In genomic region chr3:109654386-109654785, GRCm38 (mm10) we compare ENCODE assay signal across 26 mouse cellular contexts.
DNase-seq lines count a peak whose midpoint lies in the region; ATAC-seq lines count a peak whose summit lies in the region.
"Had no signal": no experiment of that assay in that cellular context is flagged by ENCODE, and none has a peak within 500 bp of the region (broad histone marks: within the 10 kb centered on the region; RNA-seq: fewer than 3 reads in every experiment).

No protein-coding gene starts in this region.

- H3K27me3 ChIP-seq in forebrain, embryonic 14.5 days (replicated peaks; ENCODE audit: control insufficient read depth, insufficient read depth, low read length) = no peaks in the 10 kb centered on the region
- no peaks in the 10 kb centered on the region for H3K27me3 ChIP-seq in forebrain, embryonic 13.5 days
- H3K27me3 ChIP-seq: CH12.LX; embryonic facial prominence, embryonic 13.5 days; embryonic facial prominence, embryonic 15.5 days; forebrain, embryonic 12.5 days; Patski had no signal

- H3K4me1 ChIP-seq in forebrain, embryonic 14.5 days (ENCODE audit: control insufficient read depth, insufficient read depth, low read length) = no peaks in the 10 kb centered on the region
- H3K4me1 ChIP-seq in forebrain, embryonic 13.5 days = no peaks in the 10 kb centered on the region
- H3K4me1 ChIP-seq: embryonic facial prominence, embryonic 13.5 days; embryonic facial prominence, embryonic 15.5 days; forebrain, embryonic 10.5 days; forebrain, embryonic 12.5 days had no signal

- H3K9me3 ChIP-seq in forebrain, embryonic 14.5 days (replicated peaks; ENCODE audit: control insufficient read depth, low read length) = no peaks in the 10 kb centered on the region
- no peaks in the 10 kb centered on the region for H3K9me3 ChIP-seq in forebrain, embryonic 13.5 days (replicated peaks)
- H3K9me3 ChIP-seq: embryonic facial prominence, embryonic 13.5 days; embryonic facial prominence, embryonic 15.5 days; forebrain, embryonic 10.5 days; forebrain, embryonic 12.5 days had no signal

- DNase-seq in cerebellum, postnatal 10 days = peak; percentile 61 to 79
- no peak for DNase-seq in cerebellum, adult 11-12 months
- DNase-seq in forebrain, embryonic 14.5 days (ENCODE audit: low spot score) = peak; percentile 16
- DNase-seq in left cerebral cortex, postnatal 4 days = peak; percentile 36
- no peak for DNase-seq in left cerebral cortex, postnatal 14 days (ENCODE audit: low spot score in 2 of 2)
- DNase-seq: adrenal gland, adult 8-10 months; adrenal gland, postnatal 14 days; adrenal gland, postnatal 36 days; B cell, adult 2 months; cerebellum, adult 11 months; cerebellum, adult 2 months; cerebellum, adult 9-10 months; cerebellum, postnatal 25 days; embryo, embryonic 11 days had no signal

- ATAC-seq in forebrain, embryonic 14.5 days = no peak
- no peak for ATAC-seq in forebrain, embryonic 13.5 days
- ATAC-seq: activated CD4-positive, CD25-positive, alpha-beta regulatory T cell, adult 4 months; CD4-positive, CD25-positive, alpha-beta regulatory T cell, adult 4 months; forebrain, embryonic 16.5 days; Patski had no signal

- no peak overlapping the region for H3K9ac ChIP-seq in forebrain, embryonic 14.5 days (ENCODE audit: low read length)
- H3K9ac ChIP-seq in forebrain, embryonic 13.5 days = no peak overlapping the region
- H3K9ac ChIP-seq: embryonic facial prominence, embryonic 13.5 days; embryonic facial prominence, embryonic 15.5 days; forebrain, embryonic 12.5 days had no signal

- H3K36me3 ChIP-seq in forebrain, embryonic 14.5 days (ENCODE audit: control insufficient read depth, insufficient read depth, low read length) = no peaks in the 10 kb centered on the region
- H3K36me3 ChIP-seq in forebrain, embryonic 13.5 days (ENCODE audit: poor library complexity, severe bottlenecking) = no peaks in the 10 kb centered on the region
- H3K36me3 ChIP-seq: embryonic facial prominence, embryonic 13.5 days; embryonic facial prominence, embryonic 15.5 days; forebrain, embryonic 10.5 days; forebrain, embryonic 12.5 days; G1E had no signal

- H3K4me3 ChIP-seq in forebrain, embryonic 14.5 days (ENCODE audit: low read depth, low read length) = no peak overlapping the region
- no peak overlapping the region for H3K4me3 ChIP-seq in forebrain, embryonic 13.5 days
- H3K4me3 ChIP-seq: embryonic facial prominence, embryonic 13.5 days; embryonic facial prominence, embryonic 15.5 days; erythroblast, embryonic 14.5 days; forebrain, embryonic 10.5 days; forebrain, embryonic 12.5 days had no signal

- H3K4me2 ChIP-seq in forebrain, embryonic 14.5 days (ENCODE audit: low read length) = no peak overlapping the region
- H3K4me2 ChIP-seq in forebrain, embryonic 13.5 days = no peak overlapping the region
- H3K4me2 ChIP-seq: embryonic facial prominence, embryonic 13.5 days; embryonic facial prominence, embryonic 15.5 days; forebrain, embryonic 12.5 days had no signal

- no peak overlapping the region for H3K27ac ChIP-seq in forebrain, embryonic 14.5 days (ENCODE audit: low read depth, low read length)
- no peak overlapping the region for H3K27ac ChIP-seq in forebrain, embryonic 13.5 days
- H3K27ac ChIP-seq: embryonic facial prominence, embryonic 13.5 days; embryonic facial prominence, embryonic 15.5 days; forebrain, embryonic 10.5 days; forebrain, embryonic 12.5 days had no signal

- WGBS in forebrain, embryonic 14.5 days = 92% methylated on average over 4 of the region's 4 CpGs
- WGBS in forebrain, embryonic 13.5 days = 93% methylated on average over 4 of the region's 4 CpGs

- intact Hi-C loops in left cerebral cortex, postnatal 4 days (cut with DNase I) = no loop called here
- intact Hi-C loops in left cerebral cortex, postnatal 14 days (cut with DNase I) = no loop called here

Comparison
In these comparisons a context has a peak if more than half of its experiments do, and no peak if none do; other contexts are left out.
1. DNase-seq: peak in cerebellum, postnatal 10 days (2 of 2), forebrain, embryonic 14.5 days (single experiment) and left cerebral cortex, postnatal 4 days (single experiment); none in cerebellum, adult 11-12 months (single experiment) and left cerebral cortex, postnatal 14 days (0 of 2).